Mouse (Mus musculus) MEL (cell line): ENCODE data around the gene Etv2. TPM values are rescaled to one million over a fixed set of nuclear protein-coding genes. Genes with fewer than 3 reads are reported as not detected.
A peak's percentile ranks its signal among the peaks of the same experiment; 100 is the strongest.

Experiments
- DNase-seq: peaks from one replicate; pipeline ENCODE4 v3.0.0; 2011; ENCODE audit warnings: low read depth, low spot score
- H3K27ac ChIP-seq: 2 replicates; pipeline ENCODE4 v1.5.1; 2012; ENCODE audit warnings: low read depth, mild to moderate bottlenecking, control low read depth, low read length, moderate library complexity; ENCODE audit not compliant: control insufficient read depth
- H3K27me3 ChIP-seq, 2 experiments: fragments of 150-350 bp in 1 of 2; sonication (generic) in 1 of 2; 2 replicates each; pipeline ENCODE4 v1.6.1; 2012; ENCODE audit warnings: low read length in 2 of 2, mild to moderate bottlenecking in 2 of 2, improper control_type of control experiment in 1 of 2, moderate library complexity in 1 of 2; ENCODE audit not compliant: insufficient read depth in 2 of 2, control insufficient read depth in 1 of 2
- H3K36me3 ChIP-seq, 2 experiments: 2 replicates each; pipeline ENCODE4 v1.6.1; 2012 to 2014; ENCODE audit warnings: low read length in 2 of 2, improper control_type of control experiment in 1 of 2, inconsistent platforms in 1 of 2, mild to moderate bottlenecking in 1 of 2; ENCODE audit not compliant: insufficient read depth in 2 of 2, control insufficient read depth in 1 of 2
- H3K4me1 ChIP-seq, 2 experiments: fragments of 150-350 bp in 1 of 2; sonication (generic) in 1 of 2; 2 replicates each; pipeline ENCODE4 v1.6.1; 2012; ENCODE audit warnings: low read length in 2 of 2, improper control_type of control experiment in 1 of 2, mild to moderate bottlenecking in 1 of 2; ENCODE audit not compliant: insufficient read depth in 2 of 2, control insufficient read depth in 1 of 2
- H3K4me3 ChIP-seq, 2 experiments: fragments of 150-350 bp in 1 of 2; sonication (generic) in 1 of 2; 2 replicates each; pipeline ENCODE4 v1.5.1; 2012; ENCODE audit warnings: low read depth in 2 of 2, low read length in 2 of 2, mild to moderate bottlenecking in 2 of 2, moderate library complexity in 2 of 2, control low read depth in 1 of 2, improper control_type of control experiment in 1 of 2; ENCODE audit not compliant: control insufficient read depth in 1 of 2, insufficient read depth in 1 of 2
- H3K79me2 ChIP-seq: 2 replicates; pipeline ENCODE4 v1.6.1; 2012; ENCODE audit warnings: mild to moderate bottlenecking, low read length, moderate library complexity; ENCODE audit not compliant: control insufficient read depth, poor library complexity, insufficient read depth
- H3K9ac ChIP-seq: 2 replicates; pipeline ENCODE4 v1.6.1; 2012; ENCODE audit warnings: low read depth, mild to moderate bottlenecking, control low read depth, low read length, moderate library complexity; ENCODE audit not compliant: control insufficient read depth, poor library complexity, severe bottlenecking
- H3K9me3 ChIP-seq: fragments of 150-350 bp; sonication (generic); replicated peaks from 2 replicates; pipeline ENCODE4 v1.6.1; 2012; ENCODE audit warnings: mild to moderate bottlenecking, low read length, improper control_type of control experiment, moderate library complexity; ENCODE audit not compliant: insufficient read depth
- CTCF ChIP-seq, 3 experiments: IDR thresholded peaks in 2 of 3; conservative IDR thresholded peaks in 1 of 3; 2 replicates each; pipeline ENCODE4 v1.5.1; 2011 to 2012; ENCODE audit warnings: low read length in 3 of 3, low read depth in 2 of 3, mild to moderate bottlenecking in 2 of 3, improper control_type of control experiment in 1 of 3, inconsistent platforms in 1 of 3, mixed read lengths in 1 of 3, moderate library complexity in 1 of 3; ENCODE audit not compliant: control insufficient read depth in 1 of 3, insufficient read depth in 1 of 3, poor library complexity in 1 of 3, severe bottlenecking in 1 of 3
- ELF1 ChIP-seq: IDR thresholded peaks from 2 replicates; pipeline ENCODE4 v1.6.1; 2014; ENCODE audit warnings: low read depth, mild to moderate bottlenecking, inconsistent platforms, low read length, improper control_type of control experiment, moderate library complexity
- EP300 ChIP-seq, 2 experiments: IDR thresholded peaks; 2 replicates each; pipeline ENCODE4 v1.6.1; 2011; ENCODE audit warnings: improper control_type of control experiment in 2 of 2, low read length in 2 of 2, low read depth in 1 of 2, mild to moderate bottlenecking in 1 of 2
- ETS1 ChIP-seq: IDR thresholded peaks from 2 replicates; pipeline ENCODE4 v1.6.1; 2012; ENCODE audit warnings: low read depth, mild to moderate bottlenecking, inconsistent platforms, low read length, improper control_type of control experiment, moderate library complexity
- GATA1 ChIP-seq: IDR thresholded peaks from 2 replicates; pipeline ENCODE4 v1.6.1; 2011; ENCODE audit warnings: low read depth, low read length, improper control_type of control experiment
- HCFC1 ChIP-seq: IDR thresholded peaks from 2 replicates; pipeline ENCODE4 v1.6.1; 2012; ENCODE audit warnings: low read depth, mild to moderate bottlenecking, inconsistent platforms, low read length, improper control_type of control experiment, moderate library complexity
- JUND ChIP-seq: IDR thresholded peaks from 2 replicates; pipeline ENCODE4 v1.6.1; 2011; ENCODE audit warnings: low read depth, mild to moderate bottlenecking, improper control_type of control experiment, low read length
- MXI1 ChIP-seq: IDR thresholded peaks from 2 replicates; pipeline ENCODE4 v1.6.1; 2011; ENCODE audit warnings: mild to moderate bottlenecking, low read depth, low read length, improper control_type of control experiment
- MYB ChIP-seq: IDR thresholded peaks from 2 replicates; pipeline ENCODE4 v1.6.1; 2011; ENCODE audit warnings: mild to moderate bottlenecking, low read depth, low read length, improper control_type of control experiment
- NELFE ChIP-seq: IDR thresholded peaks from 2 replicates; pipeline ENCODE4 v1.6.1; 2011; ENCODE audit warnings: low read depth, low read length, improper control_type of control experiment
- RAD21 ChIP-seq: IDR thresholded peaks from 2 replicates; pipeline ENCODE4 v1.6.1; 2011; ENCODE audit warnings: mild to moderate bottlenecking, low read depth, low read length, improper control_type of control experiment
- SMC3 ChIP-seq: IDR thresholded peaks from 2 replicates; pipeline ENCODE4 v1.6.1; 2011; ENCODE audit warnings: low read depth, low read length, improper control_type of control experiment
- TAL1 ChIP-seq: IDR thresholded peaks from 2 replicates; pipeline ENCODE4 v1.6.1; 2012; ENCODE audit warnings: mild to moderate bottlenecking, inconsistent platforms, low read length, moderate library complexity, mixed read lengths
- USF2 ChIP-seq, 2 experiments: IDR thresholded peaks; 2 replicates each; pipeline ENCODE4 v1.6.1; 2011 to 2012; ENCODE audit warnings: improper control_type of control experiment in 2 of 2, low read length in 2 of 2, borderline replicate concordance in 1 of 2, inconsistent platforms in 1 of 2, low read depth in 1 of 2, mild to moderate bottlenecking in 1 of 2; ENCODE audit not compliant: insufficient read depth in 1 of 2
- ZC3H11A ChIP-seq: IDR thresholded peaks from 2 replicates; pipeline ENCODE4 v1.6.1; 2012; ENCODE audit warnings: low read depth, mild to moderate bottlenecking, inconsistent platforms, low read length, improper control_type of control experiment
- ZMIZ1 ChIP-seq: IDR thresholded peaks from 2 replicates; pipeline ENCODE4 v1.6.1; 2012; ENCODE audit warnings: low read depth, mild to moderate bottlenecking, inconsistent platforms, low read length, improper control_type of control experiment, moderate library complexity
- polyA plus RNA-seq, 2 experiments: library from polyadenylated mRNA; stranded (reverse) in 1 of 2; unstranded in 1 of 2; fragments of >175 nt in 1 of 2; fragments of >200 nt in 1 of 2; gene quantifications; 2 replicates each; pipeline versions ENCODE4 v1.2.1 to v1.2.4; 2012; ENCODE audit warnings: low replicate concordance in 2 of 2, low read depth in 1 of 2; ENCODE audit not compliant: insufficient read length in 2 of 2, insufficient read depth in 1 of 2, missing spikeins in 1 of 2
- total RNA-seq: library from RNA; depleted of rRNA; stranded (reverse); fragments of 300-350 nt; gene quantifications from 2 replicates; pipeline ENCODE4 v1.2.3, GENCODE M21; 2012

Gene Etv2
- total and polyA plus RNA-seq, 3 experiments, result 0.15 TPM; not detected in 2

DNA sequence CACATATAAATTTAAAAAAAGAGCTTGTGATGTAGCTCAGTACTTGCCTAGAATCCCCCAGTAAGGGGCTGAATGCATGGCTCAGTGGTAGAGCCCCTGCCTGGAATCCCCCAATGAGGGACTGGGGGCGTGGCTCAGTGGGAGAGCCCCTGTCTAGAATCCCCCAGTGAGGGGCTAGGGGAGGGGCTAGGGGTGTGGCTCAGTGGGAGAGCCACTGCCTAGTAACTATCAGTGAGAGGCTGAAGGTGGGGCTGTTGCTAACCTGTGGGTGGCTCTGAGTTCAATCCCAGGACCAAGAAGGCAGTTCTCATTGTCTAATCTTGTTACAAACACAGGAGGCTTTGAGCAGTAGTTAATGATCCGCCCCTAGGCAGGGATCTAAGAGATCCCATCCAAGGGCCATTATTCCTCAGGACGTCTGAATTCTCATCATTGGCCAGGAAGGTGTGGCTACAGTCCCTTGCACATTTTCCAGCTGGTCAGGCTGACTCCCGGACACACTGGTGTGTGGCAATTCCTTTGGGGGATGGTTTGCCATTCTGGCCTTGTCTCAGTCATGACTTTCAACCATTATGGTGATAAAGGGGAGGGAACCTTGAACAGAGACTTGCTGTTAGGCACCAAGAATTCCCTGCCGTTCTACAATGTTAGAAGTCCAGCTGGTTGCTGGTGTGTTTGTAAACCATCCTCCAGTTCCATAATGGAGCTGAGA lies 20.4 kb downstream of the Etv2 start:
- TF ChIP-seq USF2 (IDR thresholded peaks at IDR 0.05; ENCODE audit: borderline replicate concordance in 1 of 2, insufficient read depth in 1 of 2, low read depth in 1 of 2, low read length in 2 of 2) (no peak), MYB (no peak), GATA1 (peak; percentile 45; the same call in 1 of the 2 replicates), ETS1 (no peak), JUND (no peak)
- peaks cover 4 to 10% of the 10 kb centered on the region in 2 experiments for H3K36me3 ChIP-seq

GRCm38 (mm10) chr7:30614454-30614853 lies 21.2 kb downstream of the Etv2 start:
- H3K9me3 ChIP-seq, result no peaks in the 10 kb centered on the region
- no peak for TF ChIP-seq ZMIZ1
- no peak for TF ChIP-seq EP300 (IDR thresholded peaks at IDR 0.05; ENCODE audit: low read depth in 1 of 2, low read length in 2 of 2)
- peak; percentile 51 for TF ChIP-seq SMC3
- no peak for TF ChIP-seq MXI1
- TF ChIP-seq CTCF (IDR thresholded peaks at IDR 0.05 in 2 of 3, conservative IDR thresholded peaks at IDR 0.05 in 1 of 3; ENCODE audit: control insufficient read depth in 1 of 3, insufficient read depth in 1 of 3, low read depth in 2 of 3, low read length in 3 of 3, poor library complexity in 1 of 3, severe bottlenecking in 1 of 3), result peak; percentile 6 to 60 (median 18); a peak in 4 of 6 replicates
- TF ChIP-seq NELFE, result no peak
- TF ChIP-seq HCFC1, result 0 out of 2 replicates have a peak, but pooled peaks have one; percentile 35
- TF ChIP-seq RAD21, result peak; percentile 44
- TF ChIP-seq ELF1, result no peak
- TF ChIP-seq ZC3H11A, result peak; percentile 18; the same call in 1 of the 2 replicates
- TF ChIP-seq TAL1, result no peak
- H3K4me1 ChIP-seq, result peaks cover 0 to 3% of the 10 kb centered on the region in 2 experiments; a peak in 2 of 4 replicates
- peak; percentile 79 for DNase-seq
- no peaks in the 10 kb centered on the region for H3K79me2 ChIP-seq
- H3K9ac ChIP-seq, result no peak overlapping the region
- peaks cover 4 to 9% of the 10 kb centered on the region in 2 experiments for H3K36me3 ChIP-seq
- H3K27ac ChIP-seq, result no peak overlapping the region
- H3K4me3 ChIP-seq, result no peak overlapping the region
- H3K27me3 ChIP-seq, result no peaks in the 10 kb centered on the region

More for the DNA sequence above, 20.4 kb downstream of the Etv2 start:
- Histone ChIP-seq H3K27me3 (no peaks in the 10 kb centered on the region), H3K9ac (no peak overlapping the region), H3K4me3 (no peak overlapping the region), H3K4me1 (peaks cover 0 to 3% of the 10 kb centered on the region in 2 experiments; a peak in 2 of 4 replicates), H3K27ac (peak overlapping the region; percentile 19; the same call in 1 of the 2 replicates), H3K9me3 (no peaks in the 10 kb centered on the region), H3K79me2 (no peaks in the 10 kb centered on the region)
- DNase-seq, result peak; percentile 75
